Mouse (Mus musculus) C2C12 (cell line): ENCODE measurements at regions not wholly inside any gene's neighbourhood (a gene's known extent, or its start where the extent isn't known, plus 50 kb on each side); places are given as distances from the start of the nearest gene placed in this dataset.

Experiments used
- CEBPB ChIP-seq: IDR thresholded peaks from one replicate; pipeline ENCODE4 v1.6.1; 2011; ENCODE audit warnings: low read depth, mild to moderate bottlenecking, control low read depth, moderate library complexity
- CTCF ChIP-seq: IDR thresholded peaks from one replicate; pipeline ENCODE4 v1.5.1; 2011; ENCODE audit not compliant: control insufficient read depth, insufficient read depth, insufficient read length
- FOSL1 ChIP-seq: IDR thresholded peaks from one replicate; pipeline ENCODE4 v1.8.0; 2011; ENCODE audit warnings: mild to moderate bottlenecking, low read length; ENCODE audit not compliant: poor library complexity, insufficient read depth, severe bottlenecking
- MAX ChIP-seq: IDR thresholded peaks from one replicate; pipeline ENCODE4 v1.6.1; 2011; ENCODE audit warnings: mild to moderate bottlenecking, control low read depth
- USF1 ChIP-seq: IDR thresholded peaks from one replicate; pipeline ENCODE4 v1.6.1; 2011; ENCODE audit warnings: low read depth, mild to moderate bottlenecking, control low read depth, moderate library complexity

DNA sequence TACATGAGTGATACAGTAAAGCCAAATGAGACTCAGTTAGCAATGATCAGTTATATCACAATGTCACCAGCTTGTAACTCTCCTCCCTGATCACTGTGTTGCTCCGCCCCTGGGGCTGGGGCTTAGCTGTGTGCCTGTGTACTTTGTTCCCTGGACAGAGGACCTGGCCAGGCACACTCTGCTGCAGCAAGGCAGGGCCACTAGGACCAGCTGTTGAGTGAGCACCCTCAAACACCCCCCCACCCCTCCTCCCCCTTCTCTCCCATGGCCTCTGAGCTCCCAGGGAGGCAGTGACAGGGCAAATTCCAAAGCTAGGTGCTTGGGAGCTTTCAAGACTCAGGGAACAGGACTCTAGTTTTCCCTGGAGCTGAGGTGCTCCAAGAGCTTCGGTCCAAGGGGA, 70.0 kb downstream of the Cryaa start:
- TF ChIP-seq CTCF (no peak), CEBPB (no peak), MAX (no peak), FOSL1 (no peak), USF1 (no peak)
